Mouse (Mus musculus) hindbrain, embryonic 14.5 days (tissue): ENCODE measurements around the gene Elovl4. TPM values are rescaled to one million over a fixed set of nuclear protein-coding genes. Genes with fewer than 3 reads are reported as not detected.

ENCODE experiments used
- ATAC-seq: fragments of 200-750 bp; cut with Nextera tagmentation; 2 replicates; pipeline ENCODE4 v1.8.0; 2017; ENCODE audit warnings: moderate number of reproducible peaks, mild to moderate bottlenecking, moderate TSS enrichment, moderate library complexity; ENCODE audit not compliant: low FRiP score
- DNase-seq: peaks from one replicate; pipeline ENCODE4 v3.0.0-alpha.2; 2015; ENCODE audit warnings: low spot score
- H3K27ac ChIP-seq: fragments of 300-500 bp; sonication (generic); 2 replicates; pipeline ENCODE4 v1.5.1; 2014; ENCODE audit warnings: mild to moderate bottlenecking, moderate library complexity
- H3K27me3 ChIP-seq: fragments of 300-500 bp; sonication (generic); 2 replicates; pipeline ENCODE4 v1.6.1; 2014; ENCODE audit warnings: mild to moderate bottlenecking, low read length, mixed read lengths; ENCODE audit not compliant: control insufficient read depth, insufficient read depth
- H3K36me3 ChIP-seq: fragments of 300-500 bp; sonication (generic); replicated peaks from 2 replicates; pipeline ENCODE4 v1.6.1; 2014; ENCODE audit not compliant: control insufficient read depth, insufficient read depth
- H3K4me1 ChIP-seq: fragments of 300-500 bp; sonication (generic); replicated peaks from 2 replicates; pipeline ENCODE4 v1.6.1; 2014; ENCODE audit warnings: antibody characterized with exemption, low read length, mixed read lengths; ENCODE audit not compliant: control insufficient read depth, insufficient read depth
- H3K4me2 ChIP-seq: fragments of 300-500 bp; sonication (generic); replicated peaks from 2 replicates; pipeline ENCODE4 v1.6.1; 2014; ENCODE audit warnings: mild to moderate bottlenecking, moderate library complexity
- H3K4me3 ChIP-seq: fragments of 300-500 bp; sonication (generic); replicated peaks from 2 replicates; pipeline ENCODE4 v1.5.1; 2014; ENCODE audit warnings: mild to moderate bottlenecking, low read length
- H3K9ac ChIP-seq: fragments of 300-500 bp; sonication (generic); 2 replicates; pipeline ENCODE4 v1.6.1; 2014
- H3K9me3 ChIP-seq: fragments of 300-500 bp; sonication (generic); 2 replicates; pipeline ENCODE4 v1.6.1; 2016; ENCODE audit warnings: low read length; ENCODE audit not compliant: control insufficient read depth
- WGBS: fragments of 180-500 bp; shearing (Covaris S2); extraction: QIAGEN DNeasy Blood & Tissue Kit; methylation state at CpG from one replicate; pipeline ENCODE4 v1.1.7; 2014; 5-methylcytosine and 5-hydroxymethylcytosine counted together
- polyA plus RNA-seq: library from polyadenylated mRNA; unstranded; fragments of >200 nt; fragmentation: Nextera tagmentation; extraction: Ambion mirVana; gene quantifications from 2 replicates; pipeline ENCODE4 v1.2.1, GENCODE M21; 2014

Gene Elovl4
- polyA plus RNA-seq, 1 experiment from 2014 or later, result 112 TPM

GRCm38 (mm10) chr9:83807562-83807961 is 1.5 kb upstream of the Elovl4 start:
- WGBS, result 4% methylated on average over 2 of the region's 2 CpGs
- Histone ChIP-seq H3K4me2 (no peak overlapping the region), H3K27me3 (no peaks in the 10 kb centered on the region), H3K4me3 (no peak overlapping the region), H3K27ac (no peak overlapping the region), H3K9me3 (no peaks in the 10 kb centered on the region), H3K36me3 (no peaks in the 10 kb centered on the region), H3K4me1 (peaks cover 27% of the 10 kb centered on the region), H3K9ac (no peak overlapping the region)
- no peak for ATAC-seq
- peak; percentile 71 for DNase-seq

- under 1% methylated on average over 37 of the region's 37 CpGs for WGBS
- Histone ChIP-seq H3K4me1 (peaks cover 33% of the 10 kb centered on the region), H3K4me3 (peak overlapping the region; percentile 70), H3K4me2 (peak overlapping the region; percentile 57), H3K9ac (peak overlapping the region; percentile 89), H3K27me3 (no peaks in the 10 kb centered on the region), H3K36me3 (no peaks in the 10 kb centered on the region), H3K27ac (peak overlapping the region; percentile 93), H3K9me3 (no peaks in the 10 kb centered on the region)
- DNase-seq (peak; percentile 77), ATAC-seq (peak; percentile 85)
Observed at GRCm38 (mm10) chr9:83805164-83805976, 707 bp downstream of the Elovl4 start.

- Histone ChIP-seq H3K4me1 (peaks cover 33% of the 10 kb centered on the region), H3K27me3 (no peaks in the 10 kb centered on the region), H3K9me3 (no peaks in the 10 kb centered on the region), H3K27ac (no peak overlapping the region), H3K9ac (peak overlapping the region; percentile 89; the same call in 1 of the 2 replicates), H3K4me2 (peak overlapping the region; percentile 57), H3K36me3 (no peaks in the 10 kb centered on the region), H3K4me3 (peak overlapping the region; percentile 70)
- no peak for ATAC-seq
- WGBS, result 59% methylated on average over 13 of the region's 13 CpGs
- DNase-seq, result no peak
Observed at GRCm38 (mm10) chr9:83804341-83804740, 1.7 kb downstream of the Elovl4 start.

- H3K9me3 ChIP-seq, result no peaks in the 10 kb centered on the region
- H3K27ac ChIP-seq, result no peak overlapping the region
- ATAC-seq (no peak), DNase-seq (no peak)
- no peaks in the 10 kb centered on the region for H3K27me3 ChIP-seq
- no peaks in the 10 kb centered on the region for H3K36me3 ChIP-seq
- H3K4me3 ChIP-seq, result no peak overlapping the region
- H3K9ac ChIP-seq, result no peak overlapping the region; the same call in 1 of the 2 replicates
- WGBS, result 78% methylated on average over 8 of the region's 8 CpGs
- no peak overlapping the region for H3K4me2 ChIP-seq
- H3K4me1 ChIP-seq, result peaks cover 9% of the 10 kb centered on the region; the same call in 1 of the 2 replicates
Observed at GRCm38 (mm10) chr9:83797898-83798297, 8.2 kb downstream of the Elovl4 start.

- ATAC-seq, result no peak
Observed at GRCm38 (mm10) chr9:83796875-83797274, 9.2 kb downstream of the Elovl4 start.

GRCm38 (mm10) chr9:83789326-83789725 is 16.8 kb downstream of the Elovl4 start:
- no peak for DNase-seq
- peaks cover 45% of the 10 kb centered on the region for H3K36me3 ChIP-seq
- H3K4me3 ChIP-seq, result no peak overlapping the region
- no peaks in the 10 kb centered on the region for H3K27me3 ChIP-seq
- H3K27ac ChIP-seq, result no peak overlapping the region
- no peak overlapping the region for H3K9ac ChIP-seq
- ATAC-seq, result no peak
- WGBS, result 95% methylated on average over 6 of the region's 6 CpGs
- H3K4me1 ChIP-seq, result no peaks in the 10 kb centered on the region
- no peak overlapping the region for H3K4me2 ChIP-seq
- H3K9me3 ChIP-seq, result no peaks in the 10 kb centered on the region

More at GRCm38 (mm10) chr9:83796875-83797274, 9.2 kb downstream of the Elovl4 start:
- 92% methylated on average over 7 of the region's 7 CpGs for WGBS
- H3K9me3 ChIP-seq, result no peaks in the 10 kb centered on the region
- H3K4me3 ChIP-seq, result no peak overlapping the region
- no peaks in the 10 kb centered on the region for H3K27me3 ChIP-seq
- H3K9ac ChIP-seq, result no peak overlapping the region
- no peaks in the 10 kb centered on the region for H3K4me1 ChIP-seq
- no peaks in the 10 kb centered on the region for H3K36me3 ChIP-seq
- no peak overlapping the region for H3K4me2 ChIP-seq
- no peak overlapping the region for H3K27ac ChIP-seq
- DNase-seq, result no peak

DNA sequence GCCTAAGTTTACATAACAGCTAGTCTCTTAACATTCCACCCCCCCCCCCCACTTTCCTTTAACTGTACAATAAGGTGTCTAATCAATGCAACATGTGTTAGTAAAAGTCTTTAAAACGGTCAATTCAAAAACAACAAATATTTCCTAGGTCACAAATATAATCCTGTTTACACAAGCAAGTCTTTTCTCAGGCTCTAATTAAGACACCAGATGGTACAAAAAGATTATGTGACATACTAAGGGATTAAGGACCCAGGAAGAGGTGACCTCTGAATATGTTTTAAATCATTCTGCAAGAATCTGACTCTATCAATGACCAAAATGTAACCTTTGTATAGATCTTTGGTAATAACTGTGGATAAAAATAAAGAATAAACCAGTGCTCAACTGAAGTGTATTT is 20.6 kb downstream of the Elovl4 start:
- Histone ChIP-seq H3K9me3 (no peaks in the 10 kb centered on the region), H3K4me3 (no peak overlapping the region), H3K4me1 (no peaks in the 10 kb centered on the region), H3K27ac (no peak overlapping the region), H3K27me3 (no peaks in the 10 kb centered on the region), H3K36me3 (peaks cover 70% of the 10 kb centered on the region), H3K9ac (no peak overlapping the region), H3K4me2 (no peak overlapping the region)
- no peak for DNase-seq
- 78% methylated on average over 1 of the region's 1 CpGs for WGBS
- ATAC-seq, result no peak

DNA sequence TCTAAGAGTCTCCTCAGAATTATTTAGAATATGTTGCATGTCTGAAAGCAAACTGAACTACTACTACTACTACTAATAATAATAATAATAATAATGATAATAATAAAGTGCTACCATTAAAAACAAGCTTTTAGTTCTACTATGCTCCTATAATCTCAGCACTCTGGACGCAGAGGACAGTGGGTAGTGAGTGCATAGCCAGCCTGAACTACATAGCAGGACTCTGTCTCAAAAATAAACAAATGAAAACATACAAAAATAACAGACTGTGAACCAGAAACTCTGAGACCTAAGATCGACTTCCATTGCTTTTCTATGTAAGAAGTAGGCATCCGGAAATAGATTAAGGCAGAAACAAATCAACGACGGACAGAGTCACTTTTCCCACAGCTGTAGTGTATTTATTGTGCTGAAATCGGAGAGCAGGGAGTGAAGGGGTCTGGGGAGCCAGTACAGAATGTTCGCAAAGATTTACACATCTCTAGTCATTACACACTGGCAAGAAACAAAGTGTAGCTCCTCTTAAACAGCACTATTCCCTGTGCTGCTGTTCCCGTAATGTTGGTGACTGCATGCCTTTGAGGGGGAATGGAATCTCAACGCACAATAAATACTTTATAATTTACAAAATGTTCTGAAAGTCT is 27.6 kb downstream of the Elovl4 start:
- Histone ChIP-seq H3K4me3 (no peak overlapping the region), H3K4me2 (no peak overlapping the region), H3K4me1 (no peaks in the 10 kb centered on the region), H3K9me3 (no peaks in the 10 kb centered on the region), H3K36me3 (peaks cover 41% of the 10 kb centered on the region), H3K9ac (no peak overlapping the region), H3K27me3 (no peaks in the 10 kb centered on the region), H3K27ac (no peak overlapping the region)
- DNase-seq (no peak), ATAC-seq (no peak)
- 88% methylated on average over 9 of the region's 9 CpGs for WGBS

- Histone ChIP-seq H3K9me3 (no peaks in the 10 kb centered on the region), H3K4me3 (no peak overlapping the region), H3K9ac (no peak overlapping the region), H3K4me2 (no peak overlapping the region), H3K27ac (no peak overlapping the region), H3K27me3 (no peaks in the 10 kb centered on the region), H3K36me3 (no peaks in the 10 kb centered on the region), H3K4me1 (no peaks in the 10 kb centered on the region)
- DNase-seq (no peak), ATAC-seq (no peak)
- WGBS, result 74% methylated on average over 4 of the region's 4 CpGs
Observed at GRCm38 (mm10) chr9:83761318-83761717, 44.8 kb downstream of the Elovl4 start.
